Mouse (Mus musculus) thymus, adult 2 months (tissue): ENCODE data around the gene Idh1.

Experiments used
- CTCF ChIP-seq: fragments of 200-500 bp; IDR thresholded peaks from 2 replicates; pipeline ENCODE4 v1.5.1; 2012; ENCODE audit warnings: mild to moderate bottlenecking, control low read depth, low read length, moderate library complexity, borderline replicate concordance; ENCODE audit not compliant: control insufficient read depth, poor library complexity, insufficient read depth; ENCODE audit errors: extremely low read depth
- POLR2A ChIP-seq: fragments of 200-500 bp; IDR thresholded peaks from 2 replicates; pipeline ENCODE4 v1.6.1; 2012; ENCODE audit warnings: mild to moderate bottlenecking, low read length, control low read depth, moderate library complexity; ENCODE audit not compliant: control insufficient read depth, poor library complexity, insufficient read depth; ENCODE audit errors: extremely low read depth

DNA sequence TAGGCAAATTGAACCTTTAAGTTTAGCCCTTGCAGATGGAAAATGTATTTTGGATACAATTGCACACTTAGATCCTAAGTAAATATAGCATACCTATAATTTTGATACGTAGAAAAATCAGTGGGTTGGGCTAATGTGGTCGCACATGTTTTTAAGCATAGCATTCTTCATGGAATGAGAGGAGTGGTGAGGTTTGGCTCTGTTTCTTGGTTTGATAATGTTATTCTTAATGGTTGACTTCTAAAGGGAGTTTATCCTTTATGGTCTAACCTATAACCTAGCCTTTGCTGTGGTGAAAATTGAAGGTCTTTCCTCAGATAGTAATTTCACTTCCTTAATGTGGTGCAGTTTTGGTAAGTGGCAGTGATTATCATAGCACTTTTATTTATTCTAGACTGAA, 12.6 kb upstream of the Idh1 start:
- TF ChIP-seq POLR2A (no peak), CTCF (no peak)
